Mouse (Mus musculus): Measurements from ENCODE around the gene Rpl22. TPM values are rescaled to one million over a fixed set of nuclear protein-coding genes. Genes with fewer than 3 reads are reported as not detected.

The Rpl22 gene
- polyA plus RNA-seq, 1 experiment from 2014 or later, result 470 TPM

- H3K36me3 ChIP-seq (ENCODE audit: control insufficient read depth, insufficient read depth, low read length), result no peaks in the 10 kb centered on the region
- peak within 1 kb of the TSS; percentile 10; the same call in 1 of the 2 replicates for H3K4me3 ChIP-seq (ENCODE audit: low read depth, low read length)
- peak within 1 kb of the TSS; percentile 47 for H3K4me2 ChIP-seq (ENCODE audit: low read depth, low read length)
- DNase-seq (ENCODE audit: low spot score) (no peak), ATAC-seq (ENCODE audit: low read depth) (no peak)
- no peak within 1 kb of the TSS for H3K27ac ChIP-seq (replicated peaks; ENCODE audit: low read depth, low read length)
- H3K9me3 ChIP-seq (ENCODE audit: control insufficient read depth, low read length), result no peaks in the 10 kb centered on the region
- peaks cover 53% of the 10 kb centered on the region for H3K27me3 ChIP-seq (replicated peaks; ENCODE audit: control insufficient read depth, insufficient read depth, low read length)
- H3K9ac ChIP-seq (ENCODE audit: low read depth, low read length), result no peak within 1 kb of the TSS; the same call in 1 of the 2 replicates
- 4% methylated on average over 26 of the region's 26 CpGs for WGBS
- peaks cover under 1% of the 10 kb centered on the region; the same call in 1 of the 2 replicates for H3K4me1 ChIP-seq (ENCODE audit: control insufficient read depth, insufficient read depth, low read length)
These were observed 6.9 kb upstream of the Rpl22 start, which contains the start of gene Rnf207 for GRCm38 (mm10) chr4:152318517-152319234. Gene Rnf207 (minus strand): TSS chr4:152318993.

GRCm38 (mm10) chr4:152321464-152321863, 4.1 kb upstream of the Rpl22 start:
- Histone ChIP-seq H3K27ac (replicated peaks; ENCODE audit: low read depth, low read length) (no peak overlapping the region), H3K9me3 (ENCODE audit: control insufficient read depth, low read length) (no peaks in the 10 kb centered on the region), H3K4me1 (ENCODE audit: control insufficient read depth, insufficient read depth, low read length) (peaks cover 1% of the 10 kb centered on the region; the same call in 1 of the 2 replicates), H3K27me3 (replicated peaks; ENCODE audit: control insufficient read depth, insufficient read depth, low read length) (peaks cover 26% of the 10 kb centered on the region), H3K36me3 (ENCODE audit: control insufficient read depth, insufficient read depth, low read length) (no peaks in the 10 kb centered on the region), H3K9ac (ENCODE audit: low read depth, low read length) (no peak overlapping the region), H3K4me2 (ENCODE audit: low read depth, low read length) (no peak overlapping the region), H3K4me3 (ENCODE audit: low read depth, low read length) (no peak overlapping the region)
- WGBS, result 45% methylated on average over 5 of the region's 5 CpGs
- ATAC-seq (ENCODE audit: low read depth) (no peak), DNase-seq (ENCODE audit: low spot score) (no peak)

GRCm38 (mm10) chr4:152324641-152325562, 640 bp upstream of the Rpl22 start:
- H3K9ac ChIP-seq (ENCODE audit: low read depth, low read length), result peak overlapping the region; percentile 45; the same call in 1 of the 2 replicates
- ATAC-seq (ENCODE audit: low read depth), result peak; percentile 13; the same call in 1 of the 2 replicates
- no peaks in the 10 kb centered on the region for H3K27me3 ChIP-seq (replicated peaks; ENCODE audit: control insufficient read depth, insufficient read depth, low read length)
- H3K4me2 ChIP-seq (ENCODE audit: low read depth, low read length), result peak overlapping the region; percentile 46
- peak overlapping the region; percentile 99 for H3K4me3 ChIP-seq (ENCODE audit: low read depth, low read length)
- H3K4me1 ChIP-seq (ENCODE audit: control insufficient read depth, insufficient read depth, low read length), result peaks cover 12% of the 10 kb centered on the region
- H3K9me3 ChIP-seq (ENCODE audit: control insufficient read depth, low read length), result no peaks in the 10 kb centered on the region
- H3K27ac ChIP-seq (replicated peaks; ENCODE audit: low read depth, low read length), result no peak overlapping the region; the same call in 1 of the 2 replicates
- DNase-seq (ENCODE audit: low spot score), result no peak
- 54% methylated on average over 16 of the region's 16 CpGs for WGBS
- H3K36me3 ChIP-seq (ENCODE audit: control insufficient read depth, insufficient read depth, low read length), result peaks cover 25% of the 10 kb centered on the region

- ATAC-seq (ENCODE audit: low read depth), result no peak
- Histone ChIP-seq H3K27me3 (replicated peaks; ENCODE audit: control insufficient read depth, insufficient read depth, low read length) (no peaks in the 10 kb centered on the region), H3K4me1 (ENCODE audit: control insufficient read depth, insufficient read depth, low read length) (peaks cover 12% of the 10 kb centered on the region), H3K27ac (replicated peaks; ENCODE audit: low read depth, low read length) (peak overlapping the region; percentile 77; the same call in 1 of the 2 replicates), H3K9ac (ENCODE audit: low read depth, low read length) (peak overlapping the region; percentile 98), H3K4me2 (ENCODE audit: low read depth, low read length) (peak overlapping the region; percentile 82), H3K9me3 (ENCODE audit: control insufficient read depth, low read length) (no peaks in the 10 kb centered on the region), H3K4me3 (ENCODE audit: low read depth, low read length) (peak overlapping the region; percentile 99), H3K36me3 (ENCODE audit: control insufficient read depth, insufficient read depth, low read length) (peaks cover 41% of the 10 kb centered on the region)
- DNase-seq (ENCODE audit: low spot score), result no peak
- WGBS, result 1% methylated on average over 11 of the region's 11 CpGs
These were observed 1.0 kb downstream of the Rpl22 start for GRCm38 (mm10) chr4:152326543-152326942.

GRCm38 (mm10) chr4:152328691-152329090, 3.1 kb downstream of the Rpl22 start:
- Histone ChIP-seq H3K9ac (ENCODE audit: low read depth, low read length) (no peak overlapping the region), H3K4me1 (ENCODE audit: control insufficient read depth, insufficient read depth, low read length) (peaks cover 12% of the 10 kb centered on the region), H3K36me3 (ENCODE audit: control insufficient read depth, insufficient read depth, low read length) (peaks cover 60% of the 10 kb centered on the region), H3K9me3 (ENCODE audit: control insufficient read depth, low read length) (no peaks in the 10 kb centered on the region), H3K27ac (replicated peaks; ENCODE audit: low read depth, low read length) (no peak overlapping the region), H3K4me3 (ENCODE audit: low read depth, low read length) (no peak overlapping the region), H3K4me2 (ENCODE audit: low read depth, low read length) (no peak overlapping the region), H3K27me3 (replicated peaks; ENCODE audit: control insufficient read depth, insufficient read depth, low read length) (no peaks in the 10 kb centered on the region)
- no peak for ATAC-seq (ENCODE audit: low read depth)
- whole genome bisulfite sequencing, result 79% methylated on average over 6 of the region's 6 CpGs
- no peak for DNase-seq (ENCODE audit: low spot score)

- Histone ChIP-seq H3K36me3 (ENCODE audit: control insufficient read depth, insufficient read depth, low read length) (peaks cover 77% of the 10 kb centered on the region), H3K4me3 (ENCODE audit: low read depth, low read length) (no peak overlapping the region), H3K27ac (replicated peaks; ENCODE audit: low read depth, low read length) (no peak overlapping the region), H3K9ac (ENCODE audit: low read depth, low read length) (no peak overlapping the region), H3K4me1 (ENCODE audit: control insufficient read depth, insufficient read depth, low read length) (no peaks in the 10 kb centered on the region), H3K9me3 (ENCODE audit: control insufficient read depth, low read length) (no peaks in the 10 kb centered on the region), H3K4me2 (ENCODE audit: low read depth, low read length) (no peak overlapping the region), H3K27me3 (replicated peaks; ENCODE audit: control insufficient read depth, insufficient read depth, low read length) (peaks cover 14% of the 10 kb centered on the region; the same call in 1 of the 2 replicates)
- WGBS, result 56% methylated on average over 1 of the region's 2 CpGs
- peak; percentile 73 for ATAC-seq (ENCODE audit: low read depth)
- DNase-seq (ENCODE audit: low spot score), result peak; percentile 79
These were observed 7.4 kb downstream of the Rpl22 start for GRCm38 (mm10) chr4:152332952-152333351.

- Histone ChIP-seq H3K4me3 (ENCODE audit: low read depth, low read length) (no peak overlapping the region), H3K27me3 (replicated peaks; ENCODE audit: control insufficient read depth, insufficient read depth, low read length) (peaks cover 20% of the 10 kb centered on the region), H3K27ac (replicated peaks; ENCODE audit: low read depth, low read length) (no peak overlapping the region), H3K9me3 (ENCODE audit: control insufficient read depth, low read length) (no peaks in the 10 kb centered on the region), H3K4me1 (ENCODE audit: control insufficient read depth, insufficient read depth, low read length) (no peaks in the 10 kb centered on the region), H3K9ac (ENCODE audit: low read depth, low read length) (no peak overlapping the region), H3K36me3 (ENCODE audit: control insufficient read depth, insufficient read depth, low read length) (peaks cover 70% of the 10 kb centered on the region), H3K4me2 (ENCODE audit: low read depth, low read length) (no peak overlapping the region)
- no peak for ATAC-seq (ENCODE audit: low read depth)
- WGBS, result 91% methylated on average over 12 of the region's 12 CpGs
- no peak for DNase-seq (ENCODE audit: low spot score)
These were observed 8.0 kb downstream of the Rpl22 start for GRCm38 (mm10) chr4:152333587-152333986.

- Histone ChIP-seq H3K4me3 (ENCODE audit: low read depth, low read length) (no peak overlapping the region), H3K36me3 (ENCODE audit: control insufficient read depth, insufficient read depth, low read length) (peaks cover 32% of the 10 kb centered on the region), H3K4me1 (ENCODE audit: control insufficient read depth, insufficient read depth, low read length) (peaks cover 8% of the 10 kb centered on the region; the same call in 1 of the 2 replicates), H3K4me2 (ENCODE audit: low read depth, low read length) (no peak overlapping the region), H3K27me3 (replicated peaks; ENCODE audit: control insufficient read depth, insufficient read depth, low read length) (peaks cover 43% of the 10 kb centered on the region), H3K9ac (ENCODE audit: low read depth, low read length) (no peak overlapping the region), H3K9me3 (ENCODE audit: control insufficient read depth, low read length) (no peaks in the 10 kb centered on the region), H3K27ac (replicated peaks; ENCODE audit: low read depth, low read length) (no peak overlapping the region)
- DNase-seq (ENCODE audit: low spot score) (no peak), ATAC-seq (ENCODE audit: low read depth) (no peak)
- 26% methylated on average over 5 of the region's 6 CpGs for WGBS
These were observed 12.2 kb downstream of the Rpl22 start for GRCm38 (mm10) chr4:152337772-152338171.
